Mouse (Mus musculus) midbrain, embryonic 11.5 days (tissue): ENCODE results near the gene Eif4g2. TPM values are rescaled to one million over a fixed set of nuclear protein-coding genes. Genes with fewer than 3 reads are reported as not detected.

Experiments used
- ATAC-seq: fragments of 200-750 bp; cut with Nextera tagmentation; 2 replicates; pipeline ENCODE4 v1.8.0; 2017; ENCODE audit warnings: moderate TSS enrichment, moderate library complexity; ENCODE audit not compliant: low FRiP score
- DNase-seq: peaks from one replicate; pipeline ENCODE4 v3.0.0; 2015; ENCODE audit warnings: low spot score; ENCODE audit errors: missing footprints
- H3K27ac ChIP-seq: fragments of 300-500 bp; sonication (generic); 2 replicates; pipeline ENCODE4 v1.5.1; 2014; ENCODE audit warnings: low read depth, low read length
- H3K27me3 ChIP-seq: fragments of 300-500 bp; sonication (generic); 2 replicates; pipeline ENCODE4 v1.6.1; 2014; ENCODE audit warnings: mild to moderate bottlenecking, low read length, moderate library complexity, mixed read lengths; ENCODE audit not compliant: control insufficient read depth, insufficient read depth
- H3K36me3 ChIP-seq: fragments of 300-500 bp; sonication (generic); 2 replicates; pipeline ENCODE4 v1.6.1; 2014; ENCODE audit warnings: mild to moderate bottlenecking, low read length, moderate library complexity, mixed read lengths; ENCODE audit not compliant: control insufficient read depth, insufficient read depth
- H3K4me1 ChIP-seq: fragments of 300-500 bp; sonication (generic); 2 replicates; pipeline ENCODE4 v1.6.1; 2014; ENCODE audit warnings: low read length; ENCODE audit not compliant: control insufficient read depth, insufficient read depth
- H3K4me2 ChIP-seq: fragments of 300-500 bp; sonication (generic); 2 replicates; pipeline ENCODE4 v1.6.1; 2014; ENCODE audit warnings: mild to moderate bottlenecking, moderate library complexity
- H3K4me3 ChIP-seq: fragments of 300-500 bp; sonication (generic); 2 replicates; pipeline ENCODE4 v1.5.1; 2014; ENCODE audit warnings: low read depth, low read length
- H3K9ac ChIP-seq: fragments of 300-500 bp; sonication (generic); 2 replicates; pipeline ENCODE4 v1.6.1; 2014; ENCODE audit warnings: low read length
- H3K9me3 ChIP-seq: fragments of 300-500 bp; sonication (generic); 2 replicates; pipeline ENCODE4 v1.6.1; 2016; ENCODE audit warnings: low read length; ENCODE audit not compliant: control insufficient read depth
- WGBS: fragments of 180-500 bp; shearing (Covaris S2); extraction: QIAGEN DNeasy Blood & Tissue Kit; methylation state at CpG from one replicate; pipeline ENCODE4 v1.1.7; 2014; 5-methylcytosine and 5-hydroxymethylcytosine counted together
- polyA plus RNA-seq: library from polyadenylated mRNA; unstranded; fragments of >200 nt; fragmentation: Nextera tagmentation; extraction: Ambion mirVana; gene quantifications from 2 replicates; pipeline ENCODE4 v1.2.1, GENCODE M21; 2014

Gene Eif4g2
- polyA plus RNA-seq, 1 experiment from 2014 or later, result 2,057 TPM

- H3K4me2 ChIP-seq, result no peak overlapping the region
- H3K27ac ChIP-seq, result no peak overlapping the region
- no peaks in the 10 kb centered on the region for H3K9me3 ChIP-seq
- WGBS, result 98% methylated on average over 4 of the region's 4 CpGs
- H3K36me3 ChIP-seq, result peaks cover 58% of the 10 kb centered on the region
- H3K27me3 ChIP-seq, result no peaks in the 10 kb centered on the region
- H3K4me1 ChIP-seq, result peaks cover 23% of the 10 kb centered on the region
- ATAC-seq (no peak), DNase-seq (peak; percentile 76)
- H3K4me3 ChIP-seq, result no peak overlapping the region
- H3K9ac ChIP-seq, result no peak overlapping the region
Observed at GRCm38 (mm10) chr7:111078271-111078670, 4.6 kb downstream of the Eif4g2 start.

GRCm38 (mm10) chr7:111075288-111075687, 7.5 kb downstream of the Eif4g2 start:
- H3K9me3 ChIP-seq, result no peaks in the 10 kb centered on the region
- no peak for ATAC-seq
- no peak overlapping the region for H3K4me2 ChIP-seq
- H3K4me3 ChIP-seq, result no peak overlapping the region
- no peaks in the 10 kb centered on the region for H3K27me3 ChIP-seq
- H3K27ac ChIP-seq, result no peak overlapping the region
- WGBS, result 97% methylated on average over 4 of the region's 4 CpGs
- no peak overlapping the region for H3K9ac ChIP-seq
- H3K36me3 ChIP-seq, result peaks cover 76% of the 10 kb centered on the region
- DNase-seq, result no peak
- H3K4me1 ChIP-seq, result peaks cover 12% of the 10 kb centered on the region

DNA sequence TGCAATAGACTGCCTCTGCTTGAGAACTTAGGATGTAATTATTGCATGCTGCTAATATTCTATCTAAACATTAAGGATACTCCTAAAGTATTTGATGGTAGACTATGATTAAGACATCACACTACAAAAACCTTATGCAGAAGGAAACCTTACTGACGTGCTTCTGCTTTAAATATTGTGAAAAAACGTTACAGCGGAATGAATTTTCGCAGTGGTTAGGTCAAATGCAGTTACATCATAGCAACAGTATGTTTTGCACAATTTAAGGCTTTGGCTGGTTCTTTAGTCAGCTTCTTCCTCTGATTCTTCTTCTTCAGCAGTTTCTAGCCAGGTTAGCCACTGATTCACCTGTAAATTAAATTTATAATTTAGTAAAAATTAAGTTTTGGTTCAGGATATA, 10.4 kb downstream of the Eif4g2 start:
- H3K4me2 ChIP-seq, result no peak overlapping the region
- no peaks in the 10 kb centered on the region for H3K4me1 ChIP-seq
- ATAC-seq, result no peak
- peaks cover 8% of the 10 kb centered on the region; the same call in 1 of the 2 replicates for H3K9me3 ChIP-seq
- WGBS, result 93% methylated on average over 4 of the region's 4 CpGs
- no peak overlapping the region for H3K4me3 ChIP-seq
- no peaks in the 10 kb centered on the region for H3K27me3 ChIP-seq
- no peak for DNase-seq
- no peak overlapping the region for H3K9ac ChIP-seq
- peaks cover 77% of the 10 kb centered on the region for H3K36me3 ChIP-seq
- no peak overlapping the region for H3K27ac ChIP-seq

- peak; percentile 94 for DNase-seq
- H3K36me3 ChIP-seq, result peaks cover 61% of the 10 kb centered on the region
- WGBS, result 93% methylated on average over 2 of the region's 2 CpGs
- H3K9ac ChIP-seq, result no peak overlapping the region
- no peaks in the 10 kb centered on the region for H3K4me1 ChIP-seq
- H3K4me3 ChIP-seq, result no peak overlapping the region
- peak; percentile 38; the same call in 1 of the 2 replicates for ATAC-seq
- peaks cover 8% of the 10 kb centered on the region; the same call in 1 of the 2 replicates for H3K9me3 ChIP-seq
- H3K27me3 ChIP-seq, result no peaks in the 10 kb centered on the region
- H3K4me2 ChIP-seq, result no peak overlapping the region
- no peak overlapping the region for H3K27ac ChIP-seq
Observed at GRCm38 (mm10) chr7:111070167-111070496, 12.7 kb downstream of the Eif4g2 start.

DNA sequence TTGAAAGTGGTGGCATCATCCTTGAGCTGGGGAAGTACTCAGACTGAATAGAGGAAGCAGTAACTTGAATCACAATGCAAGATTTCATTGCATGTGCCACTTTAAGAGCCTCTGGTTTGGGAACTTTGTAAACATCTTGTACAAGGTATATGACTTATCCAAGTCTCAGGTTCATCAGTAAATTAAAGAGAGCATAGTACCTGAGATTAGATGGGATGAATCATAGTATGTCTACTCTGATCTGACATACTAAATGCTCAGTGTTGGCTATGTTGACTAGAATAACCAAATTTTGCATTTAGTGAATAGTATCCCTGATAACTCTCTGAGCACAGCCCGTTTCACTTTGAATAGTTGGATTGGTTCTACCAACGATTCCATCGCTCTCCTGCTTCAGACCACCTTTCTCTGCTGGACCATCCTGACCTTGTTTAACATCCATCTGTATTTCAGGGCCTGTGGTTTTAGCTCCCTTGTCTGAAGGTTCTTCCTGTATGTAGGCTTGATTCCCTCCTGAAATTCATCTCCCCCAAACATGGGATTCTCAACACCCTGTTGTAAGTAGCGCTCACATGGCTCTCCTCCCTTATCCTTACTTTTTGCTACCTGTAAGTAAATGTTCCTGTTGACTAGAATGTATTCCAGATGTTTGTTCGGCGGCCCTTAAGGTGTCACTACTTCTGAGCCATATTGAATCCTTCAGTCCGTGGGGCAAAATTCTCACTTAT, 13.2 kb downstream of the Eif4g2 start:
- DNase-seq (peak; percentile 90), ATAC-seq (peak; percentile 44; the same call in 1 of the 2 replicates)
- H3K9ac ChIP-seq, result no peak overlapping the region
- no peak overlapping the region for H3K27ac ChIP-seq
- 92% methylated on average over 7 of the region's 7 CpGs for WGBS
- H3K27me3 ChIP-seq, result no peaks in the 10 kb centered on the region
- no peak overlapping the region for H3K4me3 ChIP-seq
- H3K4me1 ChIP-seq, result no peaks in the 10 kb centered on the region
- no peak overlapping the region for H3K4me2 ChIP-seq
- peaks cover 8% of the 10 kb centered on the region; the same call in 1 of the 2 replicates for H3K9me3 ChIP-seq
- H3K36me3 ChIP-seq, result peaks cover 55% of the 10 kb centered on the region

DNA sequence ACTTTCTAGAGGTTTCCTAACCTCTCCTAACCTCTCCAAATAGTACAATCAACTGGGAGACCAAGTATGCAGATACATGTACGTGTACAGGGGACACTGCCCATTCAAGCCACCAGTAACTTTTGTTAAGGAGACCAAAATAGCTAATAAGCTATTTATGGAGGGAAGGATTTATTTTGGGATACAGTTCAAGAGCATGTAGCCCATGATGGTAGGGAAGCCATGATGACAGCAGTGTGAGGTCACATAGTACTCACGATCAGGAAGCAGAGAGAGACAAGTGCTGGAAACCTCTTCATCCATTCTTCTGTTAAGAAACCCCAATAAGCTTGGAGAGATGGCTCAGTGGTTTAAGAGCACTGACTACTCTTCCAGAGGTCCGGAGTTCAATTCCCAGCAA, 14.6 kb downstream of the Eif4g2 start:
- Histone ChIP-seq H3K27me3 (no peaks in the 10 kb centered on the region), H3K4me1 (no peaks in the 10 kb centered on the region), H3K9me3 (peaks cover 8% of the 10 kb centered on the region; the same call in 1 of the 2 replicates), H3K36me3 (peaks cover 47% of the 10 kb centered on the region), H3K9ac (no peak overlapping the region), H3K4me3 (no peak overlapping the region), H3K4me2 (no peak overlapping the region), H3K27ac (no peak overlapping the region)
- WGBS, result 92% methylated on average over 3 of the region's 3 CpGs
- DNase-seq (no peak), ATAC-seq (0 out of 2 replicates have a peak, but pooled peaks have one; percentile 33)

DNA sequence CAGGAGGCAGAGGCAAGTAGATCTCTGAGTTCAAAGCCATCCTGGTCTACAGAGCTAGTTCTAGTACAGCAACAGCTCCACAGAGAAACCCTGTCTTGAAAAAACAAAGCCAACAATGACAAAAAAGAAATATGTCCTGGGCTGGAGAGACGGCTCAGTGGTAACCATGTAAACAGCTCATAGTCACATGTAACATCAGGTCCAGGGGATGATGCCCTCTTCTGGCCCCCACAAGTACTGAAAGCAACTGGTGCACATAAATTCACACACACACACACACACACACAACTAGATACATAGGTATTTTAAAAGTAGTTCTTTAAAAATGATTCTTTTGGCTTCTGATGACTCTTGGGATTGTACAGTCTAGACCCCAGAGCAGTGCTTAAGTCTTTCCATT, 19.9 kb downstream of the Eif4g2 start:
- no peak overlapping the region for H3K27ac ChIP-seq
- peaks cover 6% of the 10 kb centered on the region for H3K36me3 ChIP-seq
- H3K9ac ChIP-seq, result no peak overlapping the region
- ATAC-seq, result no peak
- no peaks in the 10 kb centered on the region for H3K27me3 ChIP-seq
- DNase-seq, result no peak
- H3K4me1 ChIP-seq, result no peaks in the 10 kb centered on the region
- no peak overlapping the region for H3K4me3 ChIP-seq
- 95% methylated on average over 1 of the region's 1 CpGs for WGBS
- H3K9me3 ChIP-seq, result peaks cover 4% of the 10 kb centered on the region; the same call in 1 of the 2 replicates
- no peak overlapping the region for H3K4me2 ChIP-seq

- H3K27me3 ChIP-seq, result no peaks in the 10 kb centered on the region
- ATAC-seq (no peak), DNase-seq (no peak)
- H3K4me3 ChIP-seq, result no peak overlapping the region
- H3K36me3 ChIP-seq, result peaks cover 7% of the 10 kb centered on the region; the same call in 1 of the 2 replicates
- WGBS, result 78% methylated on average over 5 of the region's 5 CpGs
- no peak overlapping the region for H3K4me2 ChIP-seq
- H3K9me3 ChIP-seq, result no peaks in the 10 kb centered on the region
- no peak overlapping the region for H3K27ac ChIP-seq
- H3K9ac ChIP-seq, result no peak overlapping the region
- no peaks in the 10 kb centered on the region for H3K4me1 ChIP-seq
Observed at GRCm38 (mm10) chr7:111059527-111059926, 23.3 kb downstream of the Eif4g2 start.

DNA sequence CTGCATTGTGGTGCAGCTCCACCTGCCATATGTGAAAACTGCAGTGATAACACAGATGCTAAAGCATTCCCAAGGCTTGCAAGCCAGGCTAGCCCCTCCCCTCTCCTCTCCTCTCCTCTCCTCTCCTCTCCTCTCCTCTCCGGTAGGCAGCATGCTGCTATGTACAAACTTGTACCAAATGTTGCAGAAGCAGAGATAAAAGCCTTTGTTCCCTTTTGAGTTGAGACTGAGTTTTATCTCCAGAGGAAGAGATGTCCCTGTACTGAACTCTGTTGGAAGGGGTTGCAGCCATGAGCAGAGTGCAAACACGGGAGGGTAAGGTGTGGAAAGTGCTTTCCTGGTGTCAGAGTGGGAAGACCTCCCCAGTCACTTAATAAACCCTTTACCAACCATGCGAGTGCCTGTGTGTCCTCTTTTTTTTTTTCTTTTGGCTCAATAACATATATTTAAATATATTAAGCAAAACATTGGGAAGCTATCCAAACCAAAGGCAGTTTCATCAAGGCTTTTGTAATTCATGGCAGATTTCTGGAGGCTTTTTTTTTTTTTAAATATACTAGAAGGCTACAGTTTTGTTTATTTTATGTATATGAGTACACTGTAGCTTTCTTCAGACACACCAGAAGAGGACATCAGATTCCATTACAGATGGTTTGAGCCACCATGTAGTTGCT, 26.7 kb downstream of the Eif4g2 start:
- Histone ChIP-seq H3K9ac (no peak overlapping the region), H3K36me3 (peaks cover 20% of the 10 kb centered on the region; the same call in 1 of the 2 replicates), H3K27ac (no peak overlapping the region), H3K27me3 (no peaks in the 10 kb centered on the region), H3K4me1 (no peaks in the 10 kb centered on the region), H3K4me3 (no peak overlapping the region), H3K4me2 (no peak overlapping the region), H3K9me3 (no peaks in the 10 kb centered on the region)
- DNase-seq (no peak), ATAC-seq (no peak)
- WGBS, result 92% methylated on average over 3 of the region's 3 CpGs
